Mouse (Mus musculus) gastrocnemius, postnatal 10 days (tissue): ENCODE results near the gene Zfp324. TPM values are rescaled to one million over a fixed set of nuclear protein-coding genes. Genes with fewer than 3 reads are reported as not detected.

Source experiments
- DNase-seq: peaks from one replicate; pipeline ENCODE4 v3.0.0; 2021; ENCODE audit warnings: mixed read lengths
- total RNA-seq, 2 experiments: library from RNA; stranded (reverse); gene quantifications; 2 replicates each; pipeline ENCODE4 v1.2.3; 2021

Gene Zfp324
- total RNA-seq, 2 experiments from 2014 or later = 2.8 to 4.8 TPM

- peak; percentile 86 for DNase-seq
Measured at GRCm38 (mm10) chr7:13009143-13010004, 43.7 kb downstream of the Zfp324 start.

- DNase-seq = no peak
Measured at GRCm38 (mm10) chr7:13010005-13010908, 44.6 kb downstream of the Zfp324 start, which contains the start of gene Zbtb45. Gene Zbtb45, minus strand, starts transcription at chr7:13010034.

GRCm38 (mm10) chr7:13013671-13014070 lies 48.0 kb downstream of the Zfp324 start:
- DNase-seq = no peak

GRCm38 (mm10) chr7:13014275-13014839 lies 48.7 kb downstream of the Zfp324 start:
- DNase-seq = no peak

- no peak for DNase-seq
Measured at GRCm38 (mm10) chr7:13015217-13015616, 49.6 kb downstream of the Zfp324 start.

- peak; percentile 54 for DNase-seq
Measured at GRCm38 (mm10) chr7:13022773-13023535, 57.3 kb downstream of the Zfp324 start.

Other genes with a start within 250 kb of the Zfp324 start
- gene Vmn2r56, start 230.8 kb upstream of the Zfp324 start, total RNA-seq = not detected
- 1 to 10 TPM; 3.6 to 4.9 TPM for gene Zscan18, start 162.2 kb upstream of the Zfp324 start, total RNA-seq
- 1 to 10 TPM; 5.8 to 8.9 TPM for gene Zfp329, start 147.0 kb upstream of the Zfp324 start, total RNA-seq
- 10 to 100 TPM in 1 of 2 experiments, 1 to 10 TPM in 1; 9.8 to 13.4 TPM for gene Zfp110, start 131.1 kb upstream of the Zfp324 start, total RNA-seq
- gene Zfp128, start 84.7 kb upstream of the Zfp324 start, total RNA-seq = 1 to 10 TPM; 2.1 to 3.0 TPM
- gene Zscan22, start 68.0 kb upstream of the Zfp324 start, total RNA-seq = 1 to 10 TPM; 2.9 to 4.5 TPM
- gene Rps5, start 43.5 kb upstream of the Zfp324 start, total RNA-seq = 100 to 1,000 TPM; 858 to 886 TPM
- under 1 TPM; 0.26 to 0.34 TPM for gene Rnf225, start 38.4 kb upstream of the Zfp324 start, total RNA-seq
- gene Zfp446, start 12.0 kb downstream of the Zfp324 start, total RNA-seq = 1 to 10 TPM; 2.1 to 3.8 TPM
- gene Slc27a5, start 32.4 kb downstream of the Zfp324 start, total RNA-seq = under 1 TPM in 1 of 2 experiments, not detected in 1; 0.16 TPM
- gene Trim28, start 33.3 kb downstream of the Zfp324 start, total RNA-seq = 100 to 1,000 TPM; 118 to 161 TPM
- gene Zbtb45, start 44.2 kb downstream of the Zfp324 start, total RNA-seq = 1 to 10 TPM; 5.5 to 6.6 TPM
- 100 to 1,000 TPM; 114 to 123 TPM for gene Chmp2a, start 69.0 kb downstream of the Zfp324 start, total RNA-seq
- gene Ube2m, start 72.4 kb downstream of the Zfp324 start, total RNA-seq = 100 to 1,000 TPM; 153 to 168 TPM
- gene Mzf1, start 88.9 kb downstream of the Zfp324 start, total RNA-seq = 1 to 10 TPM; 1.2 to 1.5 TPM
- not detected for gene Vmn1r85, start 129.3 kb downstream of the Zfp324 start, total RNA-seq
- not detected for gene Vmn1r86, start 154.1 kb downstream of the Zfp324 start, total RNA-seq
- gene Vmn1r87, start 174.3 kb downstream of the Zfp324 start, total RNA-seq = not detected
- under 1 TPM; 0.07 to 0.11 TPM for gene Vmn1r88, start 193.7 kb downstream of the Zfp324 start, total RNA-seq
- not detected for gene Vmn1r89, start 247.2 kb downstream of the Zfp324 start, total RNA-seq